Mouse (Mus musculus) limb, embryonic 11.5 days (tissue): ENCODE results near the gene Gm12830. TPM values are rescaled to one million over a fixed set of nuclear protein-coding genes. Genes with fewer than 3 reads are reported as not detected.

Source experiments
- ATAC-seq: fragments of 200-750 bp; cut with Nextera tagmentation; 2 replicates; pipeline ENCODE4 v1.8.0; 2017; ENCODE audit warnings: low read depth; ENCODE audit not compliant: insufficient number of reproducible peaks, low FRiP score, low TSS enrichment
- DNase-seq: peaks from one replicate; pipeline ENCODE4 v3.0.0-alpha.2; 2015; ENCODE audit warnings: low spot score
- H3K27ac ChIP-seq: fragments of 300-500 bp; sonication (generic); replicated peaks from 2 replicates; pipeline ENCODE4 v1.5.1; 2014; ENCODE audit warnings: low read depth, mild to moderate bottlenecking, low read length
- H3K27me3 ChIP-seq: fragments of 300-500 bp; sonication (generic); 2 replicates; pipeline ENCODE4 v1.6.1; 2014; ENCODE audit warnings: mild to moderate bottlenecking, low read length, mixed read lengths; ENCODE audit not compliant: control insufficient read depth, insufficient read depth
- H3K36me3 ChIP-seq: fragments of 300-500 bp; sonication (generic); 2 replicates; pipeline ENCODE4 v1.6.1; 2014; ENCODE audit warnings: mild to moderate bottlenecking, low read length, moderate library complexity, mixed read lengths; ENCODE audit not compliant: control insufficient read depth, insufficient read depth
- H3K4me1 ChIP-seq: fragments of 300-500 bp; sonication (generic); 2 replicates; pipeline ENCODE4 v1.6.1; 2014; ENCODE audit warnings: low read length, mixed read lengths; ENCODE audit not compliant: control insufficient read depth, insufficient read depth
- H3K4me2 ChIP-seq: fragments of 300-500 bp; sonication (generic); 2 replicates; pipeline ENCODE4 v1.6.1; 2014; ENCODE audit warnings: low read depth, mild to moderate bottlenecking, moderate library complexity; ENCODE audit not compliant: severe bottlenecking
- H3K4me3 ChIP-seq: fragments of 300-500 bp; sonication (generic); 2 replicates; pipeline ENCODE4 v1.5.1; 2014; ENCODE audit warnings: low read depth, low read length
- H3K9ac ChIP-seq: fragments of 300-500 bp; sonication (generic); 2 replicates; pipeline ENCODE4 v1.6.1; 2014; ENCODE audit warnings: mild to moderate bottlenecking, low read length
- H3K9me3 ChIP-seq: fragments of 300-500 bp; sonication (generic); 2 replicates; pipeline ENCODE4 v1.6.1; 2016; ENCODE audit warnings: low read length; ENCODE audit not compliant: control insufficient read depth
- WGBS: fragments of 180-500 bp; shearing (Covaris S2); extraction: QIAGEN DNeasy Blood & Tissue Kit; methylation state at CpG from one replicate; pipeline ENCODE4 v1.1.7; 2014; 5-methylcytosine and 5-hydroxymethylcytosine counted together
- polyA plus RNA-seq: library from polyadenylated mRNA; unstranded; fragments of >200 nt; fragmentation: Nextera tagmentation; extraction: Ambion mirVana; gene quantifications from 2 replicates; pipeline ENCODE4 v1.2.1, GENCODE M21; 2014

The Gm12830 gene
- polyA plus RNA-seq, 1 experiment from 2014 or later: not detected

DNA sequence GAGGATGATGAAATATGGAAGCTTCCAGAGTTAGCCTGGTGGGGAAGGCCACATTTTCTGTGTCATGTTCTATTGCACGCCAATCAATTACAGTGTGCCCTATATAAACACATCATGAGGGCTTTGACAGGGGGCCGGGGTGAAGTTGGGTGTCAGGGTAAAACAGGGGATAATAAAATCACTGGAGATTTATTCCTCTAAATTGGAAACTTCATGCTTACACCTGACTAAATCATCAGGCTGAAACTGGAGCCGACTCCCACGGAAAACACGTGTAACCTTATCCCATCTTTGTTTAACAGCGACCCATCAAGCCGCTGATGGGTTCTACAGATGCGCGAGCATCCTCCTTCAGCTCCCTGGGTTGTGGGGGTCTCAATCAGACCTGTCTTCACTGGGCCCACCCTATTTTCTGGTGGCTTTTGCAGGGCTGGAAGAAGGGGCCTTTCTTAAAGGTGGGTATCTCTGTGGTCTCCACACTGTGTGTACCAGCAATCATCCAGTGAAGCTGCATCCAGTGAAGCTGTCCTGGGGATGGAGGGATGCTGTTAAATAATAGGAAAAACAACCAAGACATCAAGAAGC, 19.9 kb downstream of the Gm12830 start:
- Histone ChIP-seq H3K9ac (no peak overlapping the region), H3K4me3 (no peak overlapping the region), H3K27me3 (peaks cover 23% of the 10 kb centered on the region), H3K9me3 (no peaks in the 10 kb centered on the region), H3K36me3 (no peaks in the 10 kb centered on the region), H3K4me2 (no peak overlapping the region), H3K4me1 (peaks cover 18% of the 10 kb centered on the region), H3K27ac (no peak overlapping the region)
- no peak for ATAC-seq
- 38% methylated on average over 9 of the region's 9 CpGs for whole genome bisulfite sequencing
- DNase-seq: peak; percentile 36

DNA sequence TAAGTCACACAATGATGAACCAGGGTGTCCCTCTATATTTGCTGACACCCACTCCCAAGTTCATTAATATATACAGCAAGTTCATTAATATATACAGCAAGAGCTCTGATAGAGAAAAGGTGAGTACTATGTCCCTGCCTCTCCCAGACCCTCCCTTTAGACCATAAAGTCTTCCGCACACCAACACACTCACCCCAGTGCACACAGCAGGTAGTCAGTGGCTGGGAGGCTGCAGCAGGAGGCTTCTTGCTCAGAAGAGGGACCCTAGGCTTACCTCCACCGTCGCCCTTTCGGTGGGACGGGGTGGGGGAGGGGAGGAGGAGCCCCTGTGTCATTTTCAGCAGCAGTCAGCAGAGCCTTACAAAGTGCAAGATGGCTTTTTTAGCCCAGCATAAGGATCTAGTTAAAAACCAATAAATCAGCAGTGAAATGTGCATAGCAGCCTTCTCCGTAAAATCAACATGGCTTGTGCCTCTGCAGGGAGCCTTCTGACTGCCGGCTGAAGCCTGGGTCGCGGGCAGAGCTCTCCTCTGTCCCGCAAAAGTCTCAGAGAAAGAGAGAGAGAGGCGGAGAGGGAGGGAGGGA, 20.9 kb downstream of the Gm12830 start:
- H3K4me3 ChIP-seq: no peak overlapping the region
- no peak overlapping the region for H3K9ac ChIP-seq
- H3K4me2 ChIP-seq: peak overlapping the region; percentile 29; the same call in 1 of the 2 replicates
- H3K36me3 ChIP-seq: no peaks in the 10 kb centered on the region
- DNase-seq (peak; percentile 64), ATAC-seq (peak; percentile 44)
- H3K27ac ChIP-seq: no peak overlapping the region
- 6% methylated on average over 6 of the region's 11 CpGs for WGBS
- peaks cover 22% of the 10 kb centered on the region for H3K4me1 ChIP-seq
- H3K27me3 ChIP-seq: peaks cover 20% of the 10 kb centered on the region
- no peaks in the 10 kb centered on the region for H3K9me3 ChIP-seq

DNA sequence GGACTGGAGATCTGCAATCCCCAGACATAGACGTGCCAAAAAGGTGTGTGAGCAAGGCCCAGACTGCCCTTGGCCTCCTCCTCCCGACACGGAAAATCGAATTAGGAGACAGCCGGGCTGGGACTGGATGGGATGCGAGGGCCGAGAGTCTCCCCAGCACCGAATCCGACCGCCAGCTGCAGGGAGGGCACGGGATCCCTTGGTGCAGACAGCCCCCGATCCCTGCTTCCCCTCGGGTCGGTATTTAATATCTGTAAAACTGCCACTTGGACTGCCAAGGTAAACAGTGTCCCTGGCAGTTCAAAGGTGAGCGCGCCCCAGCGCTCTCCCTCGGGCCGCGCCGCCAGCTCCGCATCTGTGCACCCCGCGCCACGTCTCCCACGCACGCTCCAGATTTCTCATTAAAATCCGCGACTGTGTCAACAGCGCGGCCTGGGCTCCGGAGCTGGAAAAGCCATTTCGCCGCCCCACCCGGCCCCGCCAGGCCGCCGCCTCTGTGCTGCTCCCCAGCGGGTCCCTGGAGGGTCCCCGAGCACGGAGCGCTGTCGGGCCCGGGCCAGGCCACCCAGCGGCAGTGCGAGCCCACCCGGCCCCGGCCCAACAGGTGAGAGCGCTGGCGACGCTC, 21.7 kb downstream of the Gm12830 start:
- Histone ChIP-seq H3K27me3 (peaks cover 15% of the 10 kb centered on the region), H3K4me1 (peaks cover 22% of the 10 kb centered on the region), H3K27ac (peak overlapping the region; percentile 9; the same call in 1 of the 2 replicates), H3K4me3 (peak overlapping the region; percentile 32), H3K9ac (peak overlapping the region; percentile 1), H3K4me2 (peak overlapping the region; percentile 64), H3K9me3 (no peaks in the 10 kb centered on the region), H3K36me3 (no peaks in the 10 kb centered on the region)
- ATAC-seq: 0 out of 2 replicates have a peak, but pooled peaks have one; percentile 31
- WGBS: under 1% methylated on average over 51 of the region's 51 CpGs
- DNase-seq: peak; percentile 69

DNA sequence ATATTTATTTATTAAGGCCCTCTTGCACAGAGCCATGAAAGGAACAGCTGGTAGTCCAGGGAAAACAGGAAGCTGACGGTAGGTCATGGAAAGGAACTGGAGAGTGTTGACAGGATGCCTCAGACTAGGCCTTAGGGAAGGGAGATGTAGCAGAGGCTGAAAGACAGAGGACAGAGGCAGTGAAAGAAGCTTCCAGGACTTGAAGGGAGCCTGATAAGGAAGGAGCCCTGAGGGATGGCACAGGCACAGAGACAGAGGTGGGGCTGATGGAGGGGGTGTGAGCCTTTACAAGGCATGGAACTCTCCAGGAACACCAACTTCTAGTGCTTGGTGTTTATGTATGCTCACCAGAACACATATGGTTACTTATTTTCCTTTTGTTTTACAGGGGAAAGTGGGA, 23.1 kb downstream of the Gm12830 start:
- no peaks in the 10 kb centered on the region for H3K36me3 ChIP-seq
- 24% methylated on average over 1 of the region's 1 CpGs for WGBS
- no peak overlapping the region for H3K27ac ChIP-seq
- peaks cover 22% of the 10 kb centered on the region for H3K4me1 ChIP-seq
- no peak overlapping the region for H3K4me2 ChIP-seq
- no peak overlapping the region for H3K4me3 ChIP-seq
- ATAC-seq (no peak), DNase-seq (no peak)
- peaks cover 15% of the 10 kb centered on the region for H3K27me3 ChIP-seq
- H3K9me3 ChIP-seq: no peaks in the 10 kb centered on the region
- no peak overlapping the region for H3K9ac ChIP-seq

DNA sequence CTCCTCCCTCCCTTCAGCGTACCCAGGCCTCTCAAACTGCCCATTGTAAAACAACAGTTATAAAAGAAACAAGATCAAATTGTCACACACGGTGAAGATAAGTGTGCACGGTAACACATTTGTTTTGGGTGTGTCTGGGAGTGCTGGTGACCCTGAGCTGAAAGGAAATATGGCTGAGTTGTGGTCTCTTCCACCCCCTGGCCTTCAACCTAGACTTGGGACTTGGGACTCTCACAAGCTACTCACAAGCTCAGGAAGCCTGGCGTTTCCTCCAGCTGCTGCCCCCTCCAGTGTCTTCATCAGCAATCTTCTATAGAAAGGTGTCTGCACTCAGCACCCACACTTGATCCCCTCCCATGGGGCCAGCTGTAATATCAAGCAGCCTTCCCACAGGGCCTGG, 24.1 kb downstream of the Gm12830 start:
- H3K4me2 ChIP-seq: no peak overlapping the region
- no peak overlapping the region for H3K9ac ChIP-seq
- H3K27me3 ChIP-seq: peaks cover 15% of the 10 kb centered on the region
- H3K4me3 ChIP-seq: no peak overlapping the region
- no peak for DNase-seq
- 32% methylated on average over 4 of the region's 4 CpGs for WGBS
- peaks cover 22% of the 10 kb centered on the region for H3K4me1 ChIP-seq
- no peaks in the 10 kb centered on the region for H3K36me3 ChIP-seq
- H3K27ac ChIP-seq: no peak overlapping the region
- no peak for ATAC-seq
- H3K9me3 ChIP-seq: no peaks in the 10 kb centered on the region

DNA sequence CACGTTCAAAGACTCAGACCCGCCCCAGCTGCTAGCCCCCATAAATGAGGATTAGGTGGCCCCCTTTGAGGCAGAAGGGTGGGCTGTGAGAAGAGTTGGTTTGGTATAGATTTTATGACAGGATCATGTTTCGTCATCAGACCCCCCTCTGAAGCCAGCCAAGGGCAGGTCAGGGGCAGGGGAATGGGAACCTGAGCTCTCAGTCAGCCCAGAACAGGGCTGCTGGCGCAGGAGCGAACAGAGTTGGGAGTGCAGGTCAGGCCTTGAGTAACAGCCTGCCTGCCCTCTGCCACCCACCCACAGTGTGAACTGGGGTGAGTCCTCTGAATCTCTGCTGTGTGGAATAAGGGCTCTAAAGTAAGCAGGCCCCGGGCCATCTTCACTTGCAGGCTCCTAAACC, 25.2 kb downstream of the Gm12830 start:
- H3K4me1 ChIP-seq: peaks cover 16% of the 10 kb centered on the region
- H3K4me2 ChIP-seq: no peak overlapping the region
- H3K36me3 ChIP-seq: no peaks in the 10 kb centered on the region
- H3K9ac ChIP-seq: no peak overlapping the region
- DNase-seq (peak; percentile 40), ATAC-seq (peak; percentile 37; the same call in 1 of the 2 replicates)
- no peak overlapping the region for H3K4me3 ChIP-seq
- no peak overlapping the region for H3K27ac ChIP-seq
- H3K9me3 ChIP-seq: no peaks in the 10 kb centered on the region
- 44% methylated on average over 6 of the region's 6 CpGs for WGBS
- H3K27me3 ChIP-seq: peaks cover 8% of the 10 kb centered on the region

DNA sequence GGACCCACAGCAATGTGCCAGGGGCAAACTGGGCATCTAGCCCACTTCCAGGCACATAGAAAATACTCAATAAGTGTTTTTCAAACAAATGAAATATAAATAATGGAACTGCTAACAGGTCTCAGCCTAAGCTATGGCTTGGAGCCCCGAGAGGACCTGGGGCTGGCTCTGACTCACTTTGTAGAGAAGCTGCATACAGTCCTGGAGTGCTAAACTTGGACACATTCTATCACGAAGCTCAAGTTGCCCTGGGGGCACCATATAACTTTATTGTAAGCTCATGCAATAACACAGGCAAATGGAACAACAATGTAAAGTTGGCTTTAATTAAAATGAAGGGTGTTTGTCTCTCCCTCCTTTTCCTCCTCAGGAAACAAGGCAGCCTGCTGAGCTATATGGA, 32.4 kb downstream of the Gm12830 start:
- ATAC-seq: no peak
- 56% methylated on average over 2 of the region's 2 CpGs for WGBS
- 0 out of 2 replicates have a peak, but pooled peaks cover 2% of the 10 kb centered on the region for H3K27me3 ChIP-seq

DNA sequence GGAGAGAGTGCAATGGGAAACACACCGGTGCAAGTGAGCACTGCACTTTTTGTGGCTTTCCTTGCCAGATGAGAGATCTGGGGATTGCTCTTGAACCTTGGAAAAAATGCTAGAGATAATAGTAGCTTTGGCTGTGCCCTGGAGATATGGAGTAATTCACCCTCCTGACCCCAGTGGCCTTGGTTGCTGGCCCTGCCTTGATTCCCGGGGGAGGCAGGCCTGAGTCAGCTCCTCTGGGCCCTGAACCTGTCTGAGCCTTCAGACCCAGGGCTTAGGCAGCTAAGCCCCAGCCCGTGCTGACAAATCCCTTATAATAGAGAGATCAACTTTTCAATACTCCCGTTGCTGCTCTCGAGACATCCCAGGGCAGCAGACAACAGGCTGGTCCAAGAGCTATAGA, 36.9 kb downstream of the Gm12830 start:
- Histone ChIP-seq H3K4me1 (no peaks in the 10 kb centered on the region), H3K9me3 (no peaks in the 10 kb centered on the region; the same call in 1 of the 2 replicates), H3K36me3 (no peaks in the 10 kb centered on the region), H3K4me3 (no peak overlapping the region), H3K27ac (no peak overlapping the region), H3K9ac (no peak overlapping the region), H3K4me2 (no peak overlapping the region), H3K27me3 (0 out of 2 replicates have a peak, but pooled peaks cover 2% of the 10 kb centered on the region)
- DNase-seq (no peak), ATAC-seq (no peak)
- 50% methylated on average over 5 of the region's 5 CpGs for WGBS

More for the DNA sequence above, 32.4 kb downstream of the Gm12830 start:
- Histone ChIP-seq H3K27ac (no peak overlapping the region), H3K36me3 (no peaks in the 10 kb centered on the region), H3K4me1 (no peaks in the 10 kb centered on the region), H3K9ac (no peak overlapping the region), H3K4me3 (no peak overlapping the region), H3K9me3 (no peaks in the 10 kb centered on the region; the same call in 1 of the 2 replicates), H3K4me2 (no peak overlapping the region)
- DNase-seq: no peak
